Mouse (Mus musculus): Measurements from ENCODE around the gene Gbx1. TPM values are rescaled to one million over a fixed set of nuclear protein-coding genes. Genes with fewer than 3 reads are reported as not detected.

Gene Gbx1
- polyA plus RNA-seq, 1 experiment from 2014 or later, result 0.04 TPM

DNA sequence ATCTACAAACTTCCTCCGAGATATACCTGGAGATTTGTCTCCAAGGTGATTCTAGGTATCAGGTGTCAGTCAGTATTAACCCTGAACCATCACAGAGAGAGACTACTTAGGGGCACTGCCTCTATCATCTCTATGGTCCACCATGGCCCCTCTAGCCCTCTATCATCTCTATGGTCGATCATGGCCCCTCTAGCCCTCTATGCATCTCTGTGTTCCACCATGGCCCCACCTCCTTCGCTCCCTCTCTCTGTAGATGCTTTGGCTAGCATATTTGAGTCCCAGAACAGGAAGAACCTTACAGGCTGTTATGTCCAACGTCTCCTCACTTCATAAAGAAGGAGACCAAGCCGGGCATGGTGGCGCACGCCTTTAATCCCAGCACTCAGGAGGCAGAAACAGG lies 15.6 kb upstream of the Gbx1 start:
- Histone ChIP-seq H3K4me2 (no peak overlapping the region), H3K4me3 (ENCODE audit: low read depth, low read length) (no peak overlapping the region), H3K9ac (ENCODE audit: low read depth, low read length) (no peak overlapping the region), H3K9me3 (replicated peaks; ENCODE audit: control insufficient read depth, low read length) (no peaks in the 10 kb centered on the region), H3K4me1 (ENCODE audit: control insufficient read depth, insufficient read depth, low read length) (peaks cover 16% of the 10 kb centered on the region), H3K36me3 (ENCODE audit: control insufficient read depth, insufficient read depth, low read length) (no peaks in the 10 kb centered on the region), H3K27me3 (ENCODE audit: control insufficient read depth, insufficient read depth, low read length) (peaks cover under 1% of the 10 kb centered on the region), H3K27ac (ENCODE audit: low read depth, low read length) (no peak overlapping the region)
- WGBS (ENCODE audit: insufficient replicate concordance), result 77% methylated on average over 7 of the region's 7 CpGs
- ATAC-seq (replicated peaks; ENCODE audit: insufficient number of reproducible peaks, low FRiP score, low TSS enrichment), result no peak

GRCm38 (mm10) chr5:24541144-24541569 lies 14.2 kb upstream of the Gbx1 start:
- 6% methylated on average over 6 of the region's 6 CpGs for WGBS (ENCODE audit: insufficient replicate concordance)
- H3K4me2 ChIP-seq, result peak overlapping the region; percentile 68
- no peaks in the 10 kb centered on the region for H3K36me3 ChIP-seq (ENCODE audit: control insufficient read depth, insufficient read depth, low read length)
- no peak for ATAC-seq (replicated peaks; ENCODE audit: insufficient number of reproducible peaks, low FRiP score, low TSS enrichment)
- no peaks in the 10 kb centered on the region for H3K9me3 ChIP-seq (replicated peaks; ENCODE audit: control insufficient read depth, low read length)
- H3K27ac ChIP-seq (ENCODE audit: low read depth, low read length), result no peak overlapping the region
- peaks cover 3% of the 10 kb centered on the region for H3K27me3 ChIP-seq (ENCODE audit: control insufficient read depth, insufficient read depth, low read length)
- peak overlapping the region; percentile 21 for H3K4me3 ChIP-seq (ENCODE audit: low read depth, low read length)
- peaks cover 16% of the 10 kb centered on the region for H3K4me1 ChIP-seq (ENCODE audit: control insufficient read depth, insufficient read depth, low read length)
- H3K9ac ChIP-seq (ENCODE audit: low read depth, low read length), result peak overlapping the region; percentile 4; the same call in 1 of the 2 replicates

DNA sequence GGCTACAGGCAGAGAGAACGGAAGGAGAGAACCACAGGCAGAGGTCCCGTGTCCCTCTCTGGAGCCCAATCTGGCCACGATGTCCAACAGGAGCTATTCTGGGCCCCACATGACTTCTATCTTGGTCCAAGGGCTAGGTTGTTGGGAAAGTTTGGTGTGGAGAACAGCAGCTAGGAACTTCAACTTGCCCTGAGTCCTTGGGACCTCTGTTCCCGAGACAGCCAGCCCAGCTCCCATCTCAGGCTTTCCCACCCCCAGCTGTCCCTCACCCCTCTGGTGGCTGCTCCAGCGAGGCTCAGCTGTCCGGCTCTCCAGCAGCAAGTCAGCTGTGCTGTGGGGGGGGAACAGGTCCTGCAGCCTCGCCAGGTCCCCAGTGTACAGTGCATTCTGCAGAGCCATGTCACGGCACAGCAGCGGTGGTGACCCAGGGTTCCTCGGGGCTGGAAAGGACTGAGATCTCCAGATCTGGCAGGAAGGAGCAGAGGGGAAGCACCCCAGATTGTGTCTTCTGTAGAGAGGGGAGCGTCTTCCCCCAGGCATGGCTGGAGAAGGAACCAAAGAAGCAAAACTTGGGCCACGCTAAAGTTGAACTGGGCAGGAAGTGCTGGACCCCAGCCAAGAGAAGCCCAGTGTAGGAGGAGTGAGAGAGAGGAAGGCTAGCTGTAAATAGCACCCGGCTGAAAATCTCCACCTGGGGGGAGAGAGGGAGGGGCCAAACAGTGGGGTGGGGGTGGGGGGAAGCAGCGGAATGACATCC lies 13.6 kb upstream of the Gbx1 start, which contains the start of gene Asb10:
Gene Asb10 (minus strand): TSS at position 592 of the 757 bp plus-strand sequence.
- H3K9ac ChIP-seq (ENCODE audit: low read depth, low read length), result peak within 1 kb of the TSS; percentile 56
- WGBS (ENCODE audit: insufficient replicate concordance), result 10% methylated on average over 14 of the region's 14 CpGs
- H3K4me2 ChIP-seq, result peak within 1 kb of the TSS; percentile 68
- no peaks in the 10 kb centered on the region for H3K36me3 ChIP-seq (ENCODE audit: control insufficient read depth, insufficient read depth, low read length)
- ATAC-seq (replicated peaks; ENCODE audit: insufficient number of reproducible peaks, low FRiP score, low TSS enrichment), result peak; percentile 19; the same call in 1 of the 2 replicates
- H3K4me1 ChIP-seq (ENCODE audit: control insufficient read depth, insufficient read depth, low read length), result peaks cover 16% of the 10 kb centered on the region
- no peaks in the 10 kb centered on the region for H3K9me3 ChIP-seq (replicated peaks; ENCODE audit: control insufficient read depth, low read length)
- peak within 1 kb of the TSS; percentile 21 for H3K4me3 ChIP-seq (ENCODE audit: low read depth, low read length)
- H3K27ac ChIP-seq (ENCODE audit: low read depth, low read length), result peak within 1 kb of the TSS; percentile 66
- peaks cover 3% of the 10 kb centered on the region for H3K27me3 ChIP-seq (ENCODE audit: control insufficient read depth, insufficient read depth, low read length)

GRCm38 (mm10) chr5:24539571-24540296 lies 12.7 kb upstream of the Gbx1 start:
- Histone ChIP-seq H3K9ac (ENCODE audit: low read depth, low read length) (no peak overlapping the region), H3K4me3 (ENCODE audit: low read depth, low read length) (no peak overlapping the region), H3K4me2 (peak overlapping the region; percentile 68), H3K4me1 (ENCODE audit: control insufficient read depth, insufficient read depth, low read length) (peaks cover 16% of the 10 kb centered on the region), H3K27me3 (ENCODE audit: control insufficient read depth, insufficient read depth, low read length) (peaks cover 3% of the 10 kb centered on the region), H3K27ac (ENCODE audit: low read depth, low read length) (no peak overlapping the region), H3K9me3 (replicated peaks; ENCODE audit: control insufficient read depth, low read length) (no peaks in the 10 kb centered on the region), H3K36me3 (ENCODE audit: control insufficient read depth, insufficient read depth, low read length) (no peaks in the 10 kb centered on the region)
- no peak for ATAC-seq (replicated peaks; ENCODE audit: insufficient number of reproducible peaks, low FRiP score, low TSS enrichment)
- WGBS (ENCODE audit: insufficient replicate concordance), result 75% methylated on average over 22 of the region's 22 CpGs

- 69% methylated on average over 16 of the region's 16 CpGs for WGBS (ENCODE audit: insufficient replicate concordance)
- Histone ChIP-seq H3K27me3 (ENCODE audit: control insufficient read depth, insufficient read depth, low read length) (peaks cover 18% of the 10 kb centered on the region), H3K4me3 (ENCODE audit: low read depth, low read length) (no peak overlapping the region), H3K36me3 (ENCODE audit: control insufficient read depth, insufficient read depth, low read length) (no peaks in the 10 kb centered on the region), H3K27ac (ENCODE audit: low read depth, low read length) (no peak overlapping the region), H3K4me2 (no peak overlapping the region), H3K9me3 (replicated peaks; ENCODE audit: control insufficient read depth, low read length) (no peaks in the 10 kb centered on the region), H3K4me1 (ENCODE audit: control insufficient read depth, insufficient read depth, low read length) (peaks cover 16% of the 10 kb centered on the region), H3K9ac (ENCODE audit: low read depth, low read length) (0 out of 2 replicates have a peak overlapping the region, but pooled peaks have one; percentile 16)
- no peak for ATAC-seq (replicated peaks; ENCODE audit: insufficient number of reproducible peaks, low FRiP score, low TSS enrichment)
Observed at GRCm38 (mm10) chr5:24537618-24538017, 10.6 kb upstream of the Gbx1 start.

DNA sequence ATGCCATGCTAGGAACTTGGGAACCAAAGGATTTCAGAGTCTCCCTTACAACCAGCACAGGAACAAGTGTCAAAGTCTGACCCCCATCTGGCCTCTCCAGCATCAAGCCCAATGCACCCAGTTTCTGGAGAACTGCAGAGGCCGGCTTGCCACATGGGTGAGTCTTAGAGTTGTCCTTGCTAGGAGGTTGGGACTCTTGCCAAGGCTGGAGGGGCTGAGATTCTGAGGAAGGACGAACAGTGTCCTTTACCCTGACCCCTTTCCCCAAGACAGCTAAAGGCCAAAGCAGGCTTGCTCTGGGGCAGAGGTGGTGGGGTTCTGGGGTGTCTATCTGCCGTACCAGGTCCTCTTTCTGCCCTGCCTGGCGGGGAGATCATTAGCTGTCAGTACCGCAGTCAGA lies 9.5 kb upstream of the Gbx1 start:
- 80% methylated on average over 5 of the region's 5 CpGs for WGBS (ENCODE audit: insufficient replicate concordance)
- ATAC-seq (replicated peaks; ENCODE audit: insufficient number of reproducible peaks, low FRiP score, low TSS enrichment), result no peak
- no peak overlapping the region for H3K4me2 ChIP-seq

DNA sequence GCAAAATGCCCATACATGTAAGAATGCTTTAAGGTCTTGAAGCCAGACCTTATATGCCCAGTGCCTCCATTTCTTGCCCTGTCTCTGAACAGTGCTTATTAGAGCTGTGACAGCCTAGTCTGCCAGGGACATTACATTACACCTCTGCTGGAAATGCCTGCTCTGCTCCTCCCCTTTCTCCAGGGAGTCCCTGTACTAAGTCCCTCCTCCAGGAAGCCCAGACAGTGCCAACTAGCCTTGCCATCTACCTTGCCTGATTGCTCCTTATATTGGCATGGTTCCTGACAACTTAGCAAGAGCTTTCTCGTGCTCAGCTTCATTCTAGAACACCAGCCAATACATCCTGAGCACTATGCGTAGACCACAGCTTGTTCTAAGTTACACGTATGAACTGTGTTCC lies 8.7 kb upstream of the Gbx1 start:
- Histone ChIP-seq H3K27ac (ENCODE audit: low read depth, low read length) (no peak overlapping the region), H3K4me3 (ENCODE audit: low read depth, low read length) (no peak overlapping the region), H3K4me2 (no peak overlapping the region), H3K9ac (ENCODE audit: low read depth, low read length) (no peak overlapping the region), H3K9me3 (replicated peaks; ENCODE audit: control insufficient read depth, low read length) (no peaks in the 10 kb centered on the region), H3K27me3 (ENCODE audit: control insufficient read depth, insufficient read depth, low read length) (peaks cover 33% of the 10 kb centered on the region), H3K36me3 (ENCODE audit: control insufficient read depth, insufficient read depth, low read length) (no peaks in the 10 kb centered on the region), H3K4me1 (ENCODE audit: control insufficient read depth, insufficient read depth, low read length) (peaks cover 8% of the 10 kb centered on the region)
- WGBS (ENCODE audit: insufficient replicate concordance), result 84% methylated on average over 3 of the region's 3 CpGs
- no peak for ATAC-seq (replicated peaks; ENCODE audit: insufficient number of reproducible peaks, low FRiP score, low TSS enrichment)

More for the DNA sequence above, 9.5 kb upstream of the Gbx1 start:
- no peaks in the 10 kb centered on the region for H3K36me3 ChIP-seq (ENCODE audit: control insufficient read depth, insufficient read depth, low read length)
- no peak overlapping the region for H3K27ac ChIP-seq (ENCODE audit: low read depth, low read length)
- H3K4me3 ChIP-seq (ENCODE audit: low read depth, low read length), result no peak overlapping the region
- no peak overlapping the region for H3K9ac ChIP-seq (ENCODE audit: low read depth, low read length)
- peaks cover 15% of the 10 kb centered on the region for H3K4me1 ChIP-seq (ENCODE audit: control insufficient read depth, insufficient read depth, low read length)
- no peaks in the 10 kb centered on the region for H3K9me3 ChIP-seq (replicated peaks; ENCODE audit: control insufficient read depth, low read length)
- peaks cover 26% of the 10 kb centered on the region for H3K27me3 ChIP-seq (ENCODE audit: control insufficient read depth, insufficient read depth, low read length)

GRCm38 (mm10) chr5:24534292-24534691 lies 7.3 kb upstream of the Gbx1 start:
- no peak overlapping the region for H3K27ac ChIP-seq (ENCODE audit: low read depth, low read length)
- no peaks in the 10 kb centered on the region for H3K36me3 ChIP-seq (ENCODE audit: control insufficient read depth, insufficient read depth, low read length)
- H3K9ac ChIP-seq (ENCODE audit: low read depth, low read length), result no peak overlapping the region
- no peak overlapping the region for H3K4me3 ChIP-seq (ENCODE audit: low read depth, low read length)
- H3K4me1 ChIP-seq (ENCODE audit: control insufficient read depth, insufficient read depth, low read length), result no peaks in the 10 kb centered on the region; the same call in 1 of the 2 replicates
- H3K9me3 ChIP-seq (replicated peaks; ENCODE audit: control insufficient read depth, low read length), result no peaks in the 10 kb centered on the region
- ATAC-seq (replicated peaks; ENCODE audit: insufficient number of reproducible peaks, low FRiP score, low TSS enrichment), result no peak
- peaks cover 39% of the 10 kb centered on the region for H3K27me3 ChIP-seq (ENCODE audit: control insufficient read depth, insufficient read depth, low read length)
- 40% methylated on average over 5 of the region's 5 CpGs for WGBS (ENCODE audit: insufficient replicate concordance)
- no peak overlapping the region for H3K4me2 ChIP-seq
